Mouse (Mus musculus): Measurements from ENCODE around the gene Galnt10. TPM values are rescaled to one million over a fixed set of nuclear protein-coding genes. Genes with fewer than 3 reads are reported as not detected.

Gene Galnt10
- polyA plus RNA-seq, 1 experiment: 37.0 TPM

DNA sequence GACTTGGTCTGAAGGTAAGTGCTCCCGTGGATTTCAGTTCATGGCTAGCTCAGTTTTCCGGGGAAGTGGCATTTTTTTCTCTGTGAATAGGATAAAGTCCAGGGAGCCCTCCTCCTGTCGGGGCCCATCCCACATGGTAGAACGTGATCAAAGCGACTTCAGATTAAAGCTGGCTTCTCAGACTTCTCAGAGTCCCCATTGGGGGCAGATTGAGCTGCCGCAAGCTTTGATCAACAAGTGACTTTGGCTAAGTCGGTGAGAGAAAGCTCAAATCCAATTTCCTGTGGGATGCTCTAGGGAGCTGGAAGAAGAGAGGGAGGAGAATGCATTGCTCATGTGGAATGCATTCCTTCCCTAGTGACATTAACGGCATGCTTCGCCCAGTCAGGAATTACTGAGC, 10.1 kb upstream of the Galnt10 start:
- TF ChIP-seq CTCF (IDR thresholded peaks at IDR 0.05; ENCODE audit: extremely low read depth, insufficient read length, insufficient replicate concordance, low read depth, low read length): no peak
- TF ChIP-seq POLR2A (IDR thresholded peaks at IDR 0.05; ENCODE audit: low read depth, low read length): no peak
- Histone ChIP-seq H3K4me1 (ENCODE audit: control insufficient read depth, insufficient read depth, insufficient read length, low read length) (no peaks in the 10 kb centered on the region), H3K27me3 (ENCODE audit: control insufficient read depth, insufficient read depth, low read length) (no peaks in the 10 kb centered on the region), H3K36me3 (ENCODE audit: control insufficient read depth, insufficient read depth, low read length) (no peaks in the 10 kb centered on the region), H3K4me3 (ENCODE audit: low read depth, low read length) (no peak overlapping the region), H3K27ac (ENCODE audit: insufficient read depth, low read depth, low read length) (no peak overlapping the region)
- WGBS: 31% methylated on average over 9 of the region's 9 CpGs

DNA sequence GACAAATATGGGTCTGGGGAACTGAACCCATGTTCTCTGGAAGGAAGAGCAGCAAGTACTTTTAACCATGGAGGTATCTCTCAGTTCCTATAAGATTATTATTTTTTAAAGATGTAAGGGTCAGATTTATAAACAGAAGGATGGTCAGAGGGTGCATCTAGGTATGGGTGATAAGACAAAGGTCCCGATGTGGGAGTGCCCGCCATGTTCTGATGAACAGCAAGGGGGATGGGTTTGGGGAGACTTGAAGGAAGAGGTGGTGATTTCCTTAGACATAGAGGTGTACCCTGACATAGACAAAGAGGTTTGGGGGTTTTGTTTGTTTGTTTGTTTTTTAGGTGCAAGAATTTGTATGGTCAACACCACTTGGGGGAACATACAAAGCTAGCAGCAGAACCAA, 1.6 kb upstream of the Galnt10 start:
- Histone ChIP-seq H3K27ac (ENCODE audit: insufficient read depth, low read depth, low read length) (no peak overlapping the region), H3K36me3 (ENCODE audit: control insufficient read depth, insufficient read depth, low read length) (no peaks in the 10 kb centered on the region), H3K27me3 (ENCODE audit: control insufficient read depth, insufficient read depth, low read length) (no peaks in the 10 kb centered on the region), H3K4me1 (ENCODE audit: control insufficient read depth, insufficient read depth, insufficient read length, low read length) (peaks cover 10% of the 10 kb centered on the region; the same call in 1 of the 2 replicates), H3K4me3 (ENCODE audit: low read depth, low read length) (no peak overlapping the region)
- 57% methylated on average over 2 of the region's 2 CpGs for WGBS
- TF ChIP-seq POLR2A (IDR thresholded peaks at IDR 0.05; ENCODE audit: low read depth, low read length) (no peak), CTCF (IDR thresholded peaks at IDR 0.05; ENCODE audit: extremely low read depth, insufficient read length, insufficient replicate concordance, low read depth, low read length) (no peak)

DNA sequence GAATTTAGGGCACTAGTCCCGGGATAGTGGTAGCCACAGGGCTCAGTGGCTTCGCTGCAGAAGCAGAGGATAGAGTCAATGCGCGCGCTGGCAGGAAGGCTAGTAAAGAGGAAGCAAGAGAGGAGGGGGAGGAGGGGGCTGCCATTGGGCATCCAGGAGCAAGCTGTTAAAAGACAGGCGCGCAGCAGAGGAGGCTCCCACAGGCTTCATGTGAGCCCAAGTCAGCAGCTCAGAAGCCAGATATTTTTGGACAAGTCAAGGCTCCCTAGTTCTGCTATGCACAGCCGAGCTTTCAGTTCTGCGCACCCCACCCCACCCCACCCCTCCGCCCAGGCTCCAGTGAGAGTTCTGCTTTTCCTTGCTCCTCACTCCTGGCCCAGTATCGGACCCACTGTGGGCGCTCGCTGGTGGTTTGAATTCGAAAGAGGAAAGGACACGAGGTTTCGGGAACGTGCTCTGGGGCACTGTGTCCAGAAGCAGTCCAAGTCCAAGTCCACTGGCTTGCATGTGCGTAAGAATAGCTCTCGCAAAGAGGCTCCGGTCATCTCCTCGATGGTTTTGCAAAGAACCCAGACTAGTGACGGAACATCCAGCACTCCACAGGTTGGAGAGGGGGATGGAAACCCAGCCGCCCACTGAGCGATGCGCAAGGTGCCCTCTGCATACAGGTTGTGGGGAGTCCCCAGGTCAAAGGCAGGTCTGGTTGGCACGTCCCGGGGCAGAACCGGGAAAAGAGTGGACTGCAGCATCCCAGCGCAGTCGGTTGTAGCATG, 811 bp upstream of the Galnt10 start:
- Histone ChIP-seq H3K36me3 (ENCODE audit: control insufficient read depth, insufficient read depth, low read length) (no peaks in the 10 kb centered on the region), H3K4me3 (ENCODE audit: low read depth, low read length) (peak overlapping the region; percentile 89), H3K4me1 (ENCODE audit: control insufficient read depth, insufficient read depth, insufficient read length, low read length) (peaks cover 10% of the 10 kb centered on the region; the same call in 1 of the 2 replicates), H3K27ac (ENCODE audit: insufficient read depth, low read depth, low read length) (peak overlapping the region; percentile 78), H3K27me3 (ENCODE audit: control insufficient read depth, insufficient read depth, low read length) (no peaks in the 10 kb centered on the region)
- WGBS: 1% methylated on average over 30 of the region's 30 CpGs
- TF ChIP-seq POLR2A (IDR thresholded peaks at IDR 0.05; ENCODE audit: low read depth, low read length) (peak; percentile 30; the same call in 1 of the 2 replicates), CTCF (IDR thresholded peaks at IDR 0.05; ENCODE audit: extremely low read depth, insufficient read length, insufficient replicate concordance, low read depth, low read length) (no peak)

DNA sequence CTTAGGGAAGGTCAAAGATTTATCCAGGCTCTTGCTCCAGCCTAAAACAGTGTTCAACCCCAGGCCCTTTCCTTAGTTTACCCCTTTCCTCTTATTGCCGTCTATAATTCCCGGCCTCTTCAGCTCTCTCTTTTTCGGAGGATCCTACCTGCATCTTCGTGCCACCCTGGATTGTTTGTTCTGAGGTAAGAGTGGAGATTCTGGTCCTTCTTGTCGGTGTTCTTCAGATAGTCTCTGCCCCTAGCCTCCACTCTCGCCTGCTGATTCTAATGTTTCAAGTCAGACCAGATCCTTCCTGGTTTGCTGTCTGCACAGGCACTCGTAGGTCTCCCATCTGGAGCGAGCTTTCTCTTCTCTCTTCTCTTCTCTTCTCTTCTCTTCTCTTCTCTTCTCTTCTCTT, 605 bp downstream of the Galnt10 start:
- H3K4me3 ChIP-seq (ENCODE audit: low read depth, low read length): peak overlapping the region; percentile 89
- H3K27me3 ChIP-seq (ENCODE audit: control insufficient read depth, insufficient read depth, low read length): no peaks in the 10 kb centered on the region
- no peak overlapping the region for H3K27ac ChIP-seq (ENCODE audit: insufficient read depth, low read depth, low read length)
- 8% methylated on average over 8 of the region's 8 CpGs for WGBS
- H3K36me3 ChIP-seq (ENCODE audit: control insufficient read depth, insufficient read depth, low read length): peaks cover 2% of the 10 kb centered on the region; the same call in 1 of the 2 replicates
- TF ChIP-seq CTCF (IDR thresholded peaks at IDR 0.05; ENCODE audit: extremely low read depth, insufficient read length, insufficient replicate concordance, low read depth, low read length) (no peak), POLR2A (IDR thresholded peaks at IDR 0.05; ENCODE audit: low read depth, low read length) (no peak)
- H3K4me1 ChIP-seq (ENCODE audit: control insufficient read depth, insufficient read depth, insufficient read length, low read length): peaks cover 10% of the 10 kb centered on the region; the same call in 1 of the 2 replicates

DNA sequence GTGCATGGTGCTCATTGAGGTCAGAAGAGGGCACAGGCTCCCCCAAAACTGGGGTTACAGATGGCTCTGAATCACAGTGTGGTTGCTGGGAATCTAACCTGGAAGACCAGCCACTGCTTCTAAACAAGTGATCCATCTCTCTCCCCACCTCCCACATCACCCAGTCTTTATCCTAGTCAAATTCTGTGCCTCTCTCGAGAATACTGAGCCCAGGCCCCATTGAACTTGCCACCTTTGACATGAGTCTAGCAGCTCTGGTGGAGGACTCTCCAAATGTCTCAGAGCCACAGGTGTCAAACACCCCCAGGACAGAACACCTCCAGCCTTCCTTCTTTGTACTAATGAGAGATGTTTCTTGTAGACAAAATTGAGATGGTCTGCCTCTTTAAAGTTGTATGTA, 1.2 kb downstream of the Galnt10 start:
- H3K4me3 ChIP-seq (ENCODE audit: low read depth, low read length): peak overlapping the region; percentile 34; the same call in 1 of the 2 replicates

DNA sequence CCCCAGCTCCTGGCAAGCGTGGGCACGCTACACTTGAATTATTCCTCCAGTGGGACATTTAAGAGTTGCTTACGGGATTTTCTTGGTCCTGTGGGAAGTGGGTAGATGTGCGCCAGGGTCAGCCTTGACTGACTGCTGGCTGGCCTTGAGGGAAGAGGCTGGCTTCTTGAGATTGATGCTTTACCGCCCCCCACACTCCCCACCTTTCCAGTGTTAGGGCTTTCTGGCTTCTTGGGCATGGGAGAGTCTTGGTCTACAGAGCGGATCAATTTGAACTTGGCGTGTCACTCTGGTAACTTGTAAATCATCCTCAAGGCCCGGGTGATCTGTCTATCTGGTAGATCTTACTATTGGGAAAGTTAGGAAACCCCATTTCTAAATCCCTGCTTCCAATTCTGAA, 1.7 kb downstream of the Galnt10 start:
- Histone ChIP-seq H3K27me3 (ENCODE audit: control insufficient read depth, insufficient read depth, low read length) (no peaks in the 10 kb centered on the region), H3K36me3 (ENCODE audit: control insufficient read depth, insufficient read depth, low read length) (peaks cover 2% of the 10 kb centered on the region; the same call in 1 of the 2 replicates), H3K27ac (ENCODE audit: insufficient read depth, low read depth, low read length) (no peak overlapping the region), H3K4me3 (ENCODE audit: low read depth, low read length) (peak overlapping the region; percentile 39), H3K4me1 (ENCODE audit: control insufficient read depth, insufficient read depth, insufficient read length, low read length) (peaks cover 10% of the 10 kb centered on the region; the same call in 1 of the 2 replicates)
- WGBS: 83% methylated on average over 8 of the region's 8 CpGs
- TF ChIP-seq POLR2A (IDR thresholded peaks at IDR 0.05; ENCODE audit: low read depth, low read length) (no peak), CTCF (IDR thresholded peaks at IDR 0.05; ENCODE audit: extremely low read depth, insufficient read length, insufficient replicate concordance, low read depth, low read length) (no peak)

More for the DNA sequence above, 1.2 kb downstream of the Galnt10 start:
- 11% methylated on average over 1 of the region's 1 CpGs for WGBS
- Histone ChIP-seq H3K27me3 (ENCODE audit: control insufficient read depth, insufficient read depth, low read length) (no peaks in the 10 kb centered on the region), H3K36me3 (ENCODE audit: control insufficient read depth, insufficient read depth, low read length) (peaks cover 2% of the 10 kb centered on the region; the same call in 1 of the 2 replicates), H3K4me1 (ENCODE audit: control insufficient read depth, insufficient read depth, insufficient read length, low read length) (peaks cover 10% of the 10 kb centered on the region; the same call in 1 of the 2 replicates), H3K27ac (ENCODE audit: insufficient read depth, low read depth, low read length) (0 out of 2 replicates have a peak overlapping the region, but pooled peaks have one; percentile 0)
- TF ChIP-seq CTCF (IDR thresholded peaks at IDR 0.05; ENCODE audit: extremely low read depth, insufficient read length, insufficient replicate concordance, low read depth, low read length): no peak
- no peak for TF ChIP-seq POLR2A (IDR thresholded peaks at IDR 0.05; ENCODE audit: low read depth, low read length)

DNA sequence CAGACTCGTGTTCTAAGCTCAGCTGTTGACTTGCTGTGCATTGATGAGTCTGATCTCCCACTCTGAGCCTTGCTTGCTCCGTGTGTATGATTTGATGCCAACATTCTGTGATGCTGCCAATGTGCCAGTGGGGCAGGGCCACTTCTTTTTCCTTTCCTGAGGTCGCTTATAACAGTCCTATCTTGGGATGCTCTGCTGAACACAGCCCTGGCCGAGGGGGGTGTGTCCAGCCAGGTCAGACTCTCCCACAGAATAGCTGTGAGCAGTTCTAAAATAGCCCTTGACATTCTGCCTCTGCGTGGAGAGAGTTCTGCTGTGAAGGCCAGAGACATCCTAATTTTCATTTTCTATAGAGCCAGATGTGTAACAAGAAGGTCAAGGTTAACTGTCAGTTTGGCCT, 2.2 kb downstream of the Galnt10 start:
- no peak overlapping the region for H3K27ac ChIP-seq (ENCODE audit: insufficient read depth, low read depth, low read length)
- H3K4me3 ChIP-seq (ENCODE audit: low read depth, low read length): peak overlapping the region; percentile 11; the same call in 1 of the 2 replicates
- H3K27me3 ChIP-seq (ENCODE audit: control insufficient read depth, insufficient read depth, low read length): no peaks in the 10 kb centered on the region
- H3K4me1 ChIP-seq (ENCODE audit: control insufficient read depth, insufficient read depth, insufficient read length, low read length): peaks cover 11% of the 10 kb centered on the region; the same call in 1 of the 2 replicates
- TF ChIP-seq CTCF (IDR thresholded peaks at IDR 0.05; ENCODE audit: extremely low read depth, insufficient read length, insufficient replicate concordance, low read depth, low read length) (no peak), POLR2A (IDR thresholded peaks at IDR 0.05; ENCODE audit: low read depth, low read length) (no peak)
- 58% methylated on average over 5 of the region's 5 CpGs for WGBS
- H3K36me3 ChIP-seq (ENCODE audit: control insufficient read depth, insufficient read depth, low read length): peaks cover 2% of the 10 kb centered on the region; the same call in 1 of the 2 replicates
